Mouse (Mus musculus) C2C12 (cell line): Measurements from ENCODE around the gene Ift122. TPM values are rescaled to one million over a fixed set of nuclear protein-coding genes. Genes with fewer than 3 reads are reported as not detected.

ENCODE experiments used
- H3K27me3 ChIP-seq: one replicate; pipeline ENCODE4 v1.6.1; 2011; ENCODE audit not compliant: control insufficient read depth, insufficient read depth, insufficient read length
- H3K36me3 ChIP-seq: one replicate; pipeline ENCODE4 v1.6.1; 2011; ENCODE audit not compliant: control insufficient read depth, insufficient read depth
- H3K4me3 ChIP-seq: one replicate; pipeline ENCODE4 v1.5.1; 2011; ENCODE audit warnings: mild to moderate bottlenecking, control low read depth; ENCODE audit not compliant: poor library complexity, insufficient read depth, severe bottlenecking
- H3K79me2 ChIP-seq: one replicate; pipeline ENCODE4 v1.6.1; 2011; ENCODE audit not compliant: control insufficient read depth, insufficient read depth
- H3K79me3 ChIP-seq: one replicate; pipeline ENCODE4 v1.6.1; 2011; ENCODE audit warnings: low read depth, control low read depth
- H3ac ChIP-seq: one replicate; pipeline ENCODE3; 2011; ENCODE audit warnings: low read depth; ENCODE audit not compliant: control insufficient read depth, insufficient read length
- CEBPB ChIP-seq: IDR thresholded peaks from one replicate; pipeline ENCODE4 v1.6.1; 2011; ENCODE audit warnings: low read depth, mild to moderate bottlenecking, control low read depth, moderate library complexity
- CTCF ChIP-seq: IDR thresholded peaks from one replicate; pipeline ENCODE4 v1.5.1; 2011; ENCODE audit not compliant: control insufficient read depth, insufficient read depth, insufficient read length
- FOSL1 ChIP-seq: IDR thresholded peaks from one replicate; pipeline ENCODE4 v1.8.0; 2011; ENCODE audit warnings: mild to moderate bottlenecking, low read length; ENCODE audit not compliant: poor library complexity, insufficient read depth, severe bottlenecking
- MAX ChIP-seq: IDR thresholded peaks from one replicate; pipeline ENCODE4 v1.6.1; 2011; ENCODE audit warnings: mild to moderate bottlenecking, control low read depth
- MYOD1 ChIP-seq: IDR thresholded peaks from one replicate; pipeline ENCODE4 v1.6.1; 2011; ENCODE audit warnings: low read depth; ENCODE audit not compliant: control insufficient read depth, insufficient read length
- MYOG ChIP-seq: IDR thresholded peaks from one replicate; pipeline ENCODE4 v1.6.1; 2011; ENCODE audit not compliant: control insufficient read depth, insufficient read length; ENCODE audit errors: extremely low read depth
- USF1 ChIP-seq: IDR thresholded peaks from one replicate; pipeline ENCODE4 v1.6.1; 2011; ENCODE audit warnings: low read depth, mild to moderate bottlenecking, control low read depth, moderate library complexity
- polyA plus RNA-seq: library from polyadenylated mRNA; unstranded; fragments of >200 nt; fragmentation: generic; extraction: Trizol; gene quantifications from one replicate; pipeline ENCODE4 v1.2.1, GENCODE M21; 2012; ENCODE audit warnings: missing spikeins

Gene Ift122
- polyA plus RNA-seq, 1 experiment, result 13.4 TPM

GRCm38 (mm10) chr6:115959151-115959691 is 106.0 kb downstream of the Ift122 start:
- TF ChIP-seq MAX, result no peak
- peak; percentile 9 for TF ChIP-seq USF1
- TF ChIP-seq FOSL1, result no peak
- Histone ChIP-seq H3K27me3 (no peaks in the 10 kb centered on the region), H3K4me3 (no peak overlapping the region), H3K36me3 (peaks cover 13% of the 10 kb centered on the region), H3K79me3 (no peaks in the 10 kb centered on the region), H3K79me2 (no peaks in the 10 kb centered on the region), H3ac (no peak overlapping the region)

- TF ChIP-seq MYOG (no peak), CTCF (no peak), MAX (no peak), MYOD1 (no peak), CEBPB (no peak)
- H3K79me3 ChIP-seq, result no peaks in the 10 kb centered on the region
- no peaks in the 10 kb centered on the region for H3K79me2 ChIP-seq
- H3ac ChIP-seq, result no peak overlapping the region
- H3K36me3 ChIP-seq, result peaks cover 11% of the 10 kb centered on the region
- H3K4me3 ChIP-seq, result no peak overlapping the region
- no peaks in the 10 kb centered on the region for H3K27me3 ChIP-seq
Measured at GRCm38 (mm10) chr6:115960322-115960721, 107.1 kb downstream of the Ift122 start.

DNA sequence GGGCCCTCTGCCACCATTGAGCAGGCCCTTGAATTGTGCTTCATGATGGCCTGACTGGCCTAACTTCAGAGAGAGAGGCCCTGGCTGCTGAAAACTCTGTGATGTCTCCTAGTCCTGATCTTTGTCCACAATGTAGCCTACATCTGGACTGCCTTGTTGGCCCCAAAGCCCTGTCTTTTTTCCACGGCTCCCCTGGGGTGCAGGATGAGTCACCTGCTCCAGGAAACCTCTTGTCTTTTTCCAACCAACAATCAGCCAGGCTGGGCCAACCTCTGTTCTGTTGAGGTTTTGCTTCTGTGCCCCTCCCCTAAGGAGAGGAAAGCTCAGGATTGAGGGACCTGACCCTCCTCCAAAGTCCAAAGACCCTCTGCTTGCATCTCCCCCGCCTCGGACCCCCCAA is 108.5 kb downstream of the Ift122 start:
- Histone ChIP-seq H3K4me3 (no peak overlapping the region), H3ac (no peak overlapping the region), H3K79me3 (no peaks in the 10 kb centered on the region), H3K79me2 (no peaks in the 10 kb centered on the region), H3K27me3 (no peaks in the 10 kb centered on the region), H3K36me3 (peaks cover 11% of the 10 kb centered on the region)
- TF ChIP-seq MAX, result no peak
- no peak for TF ChIP-seq USF1
- no peak for TF ChIP-seq CEBPB
- TF ChIP-seq CTCF, result no peak
- TF ChIP-seq FOSL1, result no peak
- no peak for TF ChIP-seq MYOD1
- no peak for TF ChIP-seq MYOG

- no peak overlapping the region for H3K4me3 ChIP-seq
- no peaks in the 10 kb centered on the region for H3K27me3 ChIP-seq
- TF ChIP-seq CTCF, result no peak
- no peak for TF ChIP-seq MYOD1
- no peak for TF ChIP-seq MYOG
- no peak for TF ChIP-seq USF1
- no peak for TF ChIP-seq CEBPB
- no peak for TF ChIP-seq FOSL1
- no peak for TF ChIP-seq MAX
- peaks cover 11% of the 10 kb centered on the region for H3K36me3 ChIP-seq
- H3K79me3 ChIP-seq, result no peaks in the 10 kb centered on the region
- H3K79me2 ChIP-seq, result no peaks in the 10 kb centered on the region
- no peak overlapping the region for H3ac ChIP-seq
Measured at GRCm38 (mm10) chr6:115962439-115963085, 109.3 kb downstream of the Ift122 start.

DNA sequence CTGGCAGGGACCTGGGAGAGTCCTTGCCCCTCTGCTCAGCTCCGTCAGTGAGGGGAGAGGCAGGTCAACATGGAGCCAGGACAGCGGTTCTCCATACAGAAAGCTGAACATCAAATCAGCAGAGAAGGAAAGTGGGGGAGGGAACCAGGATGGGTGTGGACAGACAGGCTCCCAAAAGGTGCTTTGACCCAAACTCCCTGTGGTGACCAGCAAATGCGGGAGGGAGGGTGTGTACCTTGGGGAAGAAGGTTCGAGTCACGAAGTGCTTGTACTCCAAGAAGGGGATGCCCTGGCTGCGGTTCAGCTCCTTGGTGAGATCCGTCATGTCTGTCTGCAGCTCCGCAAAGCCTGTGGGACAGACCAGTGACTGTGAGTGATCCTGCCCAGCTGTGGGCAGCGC is 110.4 kb downstream of the Ift122 start:
- Histone ChIP-seq H3ac (no peak overlapping the region), H3K36me3 (peaks cover 5% of the 10 kb centered on the region), H3K79me3 (no peaks in the 10 kb centered on the region), H3K79me2 (no peaks in the 10 kb centered on the region), H3K4me3 (no peak overlapping the region), H3K27me3 (no peaks in the 10 kb centered on the region)
- no peak for TF ChIP-seq MYOG
- TF ChIP-seq USF1, result no peak
- TF ChIP-seq FOSL1, result no peak
- no peak for TF ChIP-seq MAX
- TF ChIP-seq CEBPB, result no peak
- no peak for TF ChIP-seq CTCF
- no peak for TF ChIP-seq MYOD1
